Mouse (Mus musculus) hindbrain, embryonic 15.5 days (tissue): Measurements from ENCODE around the gene Acad8. TPM values are rescaled to one million over a fixed set of nuclear protein-coding genes. Genes with fewer than 3 reads are reported as not detected.

ENCODE experiments used
- ATAC-seq: fragments of 200-750 bp; cut with Nextera tagmentation; 2 replicates; pipeline ENCODE4 v1.8.0; 2017; ENCODE audit warnings: low read depth, moderate number of reproducible peaks, moderate TSS enrichment; ENCODE audit not compliant: low FRiP score
- H3K27ac ChIP-seq: fragments of 300-500 bp; sonication (generic); replicated peaks from 2 replicates; pipeline ENCODE4 v1.5.1; 2015; ENCODE audit warnings: mild to moderate bottlenecking, inconsistent platforms
- H3K27me3 ChIP-seq: fragments of 300-500 bp; sonication (generic); 2 replicates; pipeline ENCODE4 v1.6.1; 2015; ENCODE audit warnings: control low read depth, inconsistent platforms
- H3K36me3 ChIP-seq: fragments of 300-500 bp; sonication (generic); 2 replicates; pipeline ENCODE4 v1.6.1; 2015; ENCODE audit warnings: control low read depth, inconsistent platforms
- H3K4me1 ChIP-seq: fragments of 300-500 bp; sonication (generic); replicated peaks from 2 replicates; pipeline ENCODE4 v1.6.1; 2015; ENCODE audit warnings: control low read depth, inconsistent platforms
- H3K4me2 ChIP-seq: fragments of 300-500 bp; sonication (generic); 2 replicates; pipeline ENCODE4 v1.6.1; 2015; ENCODE audit warnings: moderate library complexity, mild to moderate bottlenecking, inconsistent platforms
- H3K4me3 ChIP-seq: fragments of 300-500 bp; sonication (generic); 2 replicates; pipeline ENCODE4 v1.5.1; 2015; ENCODE audit warnings: mild to moderate bottlenecking, inconsistent platforms
- H3K9ac ChIP-seq: fragments of 300-500 bp; sonication (generic); 2 replicates; pipeline ENCODE4 v1.6.1; 2015; ENCODE audit warnings: inconsistent platforms
- H3K9me3 ChIP-seq: fragments of 300-500 bp; sonication (generic); 2 replicates; pipeline ENCODE4 v1.6.1; 2016; ENCODE audit warnings: control low read depth, inconsistent platforms
- WGBS: fragments of 180-500 bp; shearing (Covaris S2); methylation state at CpG from one replicate; pipeline ENCODE4 v1.1.7; 2015; 5-methylcytosine and 5-hydroxymethylcytosine counted together
- polyA plus RNA-seq: library from polyadenylated mRNA; unstranded; fragments of >200 nt; fragmentation: Nextera tagmentation; extraction: Ambion mirVana; gene quantifications from 2 replicates; pipeline ENCODE4 v1.2.1, GENCODE M21; 2015

Acad8 gene
- polyA plus RNA-seq, 1 experiment from 2014 or later = 41.7 TPM

DNA sequence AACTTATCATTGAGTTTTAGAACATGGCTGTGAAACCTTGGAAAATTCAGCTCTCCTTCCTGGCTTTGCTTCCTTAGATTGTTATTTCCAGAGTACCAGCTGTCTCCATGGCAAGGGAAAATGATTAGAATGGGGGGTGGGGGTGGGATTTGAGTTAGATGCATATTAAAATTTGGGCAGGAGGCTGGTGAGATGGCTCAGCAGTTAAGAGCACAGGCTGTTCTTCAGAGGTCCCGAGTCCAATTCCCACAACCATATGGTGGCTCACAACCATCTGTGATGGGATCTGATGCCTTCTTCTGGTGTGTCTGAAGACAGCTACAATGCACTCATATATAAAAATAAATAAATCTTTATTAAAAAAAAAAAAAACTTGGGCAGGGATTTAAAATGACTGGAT lies 6.6 kb upstream of the Acad8 start:
- Histone ChIP-seq H3K9me3 (no peaks in the 10 kb centered on the region), H3K27ac (no peak overlapping the region), H3K4me3 (no peak overlapping the region), H3K9ac (no peak overlapping the region), H3K4me2 (no peak overlapping the region), H3K27me3 (no peaks in the 10 kb centered on the region), H3K36me3 (peaks cover 73% of the 10 kb centered on the region), H3K4me1 (peaks cover 10% of the 10 kb centered on the region)
- 60% methylated on average over 1 of the region's 1 CpGs for WGBS
- no peak for ATAC-seq

DNA sequence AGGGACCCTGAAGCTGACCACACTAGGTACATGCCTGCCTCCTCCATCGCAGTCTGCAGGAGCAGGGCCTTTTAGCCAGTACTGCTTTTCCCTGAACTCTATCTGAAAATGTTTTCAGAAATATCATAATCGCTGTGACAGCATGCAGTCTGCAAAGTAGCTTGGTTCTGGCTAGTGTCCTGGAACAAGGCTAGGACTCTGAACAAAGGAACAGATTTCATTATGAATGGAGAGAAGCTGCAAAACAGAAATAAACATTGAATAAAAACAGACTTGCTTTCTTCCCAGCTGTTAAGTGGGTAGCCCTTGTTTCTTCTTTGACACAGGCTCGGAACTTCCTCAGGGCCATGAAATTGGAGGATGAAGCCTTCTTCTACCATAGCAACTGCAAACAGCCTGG lies 5.9 kb upstream of the Acad8 start:
- Histone ChIP-seq H3K36me3 (peaks cover 68% of the 10 kb centered on the region), H3K4me3 (no peak overlapping the region), H3K4me2 (no peak overlapping the region), H3K9ac (no peak overlapping the region), H3K4me1 (peaks cover 17% of the 10 kb centered on the region), H3K27ac (0 out of 2 replicates have a peak overlapping the region, but pooled peaks have one; percentile 31), H3K27me3 (no peaks in the 10 kb centered on the region), H3K9me3 (no peaks in the 10 kb centered on the region)
- ATAC-seq = no peak
- WGBS = 82% methylated on average over 3 of the region's 3 CpGs

DNA sequence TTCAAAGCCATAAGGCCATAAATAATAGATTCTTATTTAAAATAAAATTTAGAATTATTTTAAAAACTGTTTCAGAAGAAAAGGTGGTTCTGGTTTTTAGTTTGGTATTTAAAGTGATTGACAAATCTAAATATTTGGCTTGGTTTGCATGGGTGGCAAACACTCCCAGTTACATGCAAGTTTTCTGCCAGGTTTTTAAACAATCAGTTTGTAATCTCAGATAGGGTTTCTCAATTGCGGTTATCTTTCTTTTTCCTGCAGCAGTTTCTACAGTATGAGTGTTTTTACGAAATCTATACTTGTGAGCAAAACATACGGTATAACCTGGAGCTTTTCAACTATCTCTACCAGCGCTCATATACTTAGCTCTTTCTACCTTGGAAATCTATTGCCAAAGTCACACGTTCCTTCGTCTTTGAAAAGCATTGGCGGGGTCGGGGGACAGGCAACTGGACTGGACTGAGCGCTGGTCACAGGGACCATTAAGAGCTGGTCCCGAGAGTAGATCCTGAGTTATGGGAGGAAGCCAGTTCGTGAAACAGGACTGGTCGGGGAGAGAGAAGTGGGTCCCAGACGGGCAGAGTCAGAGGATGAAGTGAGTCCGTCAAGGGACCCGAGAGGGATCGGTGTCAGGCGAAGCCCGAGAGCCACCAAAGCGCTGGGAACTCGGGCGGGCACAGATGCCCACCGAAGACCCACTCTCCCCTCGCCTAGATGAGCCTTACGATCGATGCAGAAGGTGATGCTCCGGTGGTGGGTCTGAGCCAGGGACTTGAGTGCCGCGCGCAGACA lies 501 bp downstream of the Acad8 start:
- peak overlapping the region; percentile 79 for H3K4me2 ChIP-seq
- H3K36me3 ChIP-seq = peaks cover 11% of the 10 kb centered on the region
- H3K27me3 ChIP-seq = no peaks in the 10 kb centered on the region
- H3K27ac ChIP-seq = peak overlapping the region; percentile 74
- peak; percentile 81 for ATAC-seq
- H3K4me3 ChIP-seq = peak overlapping the region; percentile 70
- peak overlapping the region; percentile 82 for H3K9ac ChIP-seq
- no peaks in the 10 kb centered on the region for H3K9me3 ChIP-seq
- WGBS = 3% methylated on average over 29 of the region's 29 CpGs
- H3K4me1 ChIP-seq = peaks cover 30% of the 10 kb centered on the region

GRCm38 (mm10) chr9:26997501-26997900 lies 1.9 kb downstream of the Acad8 start:
- Histone ChIP-seq H3K4me3 (no peak overlapping the region), H3K9me3 (no peaks in the 10 kb centered on the region), H3K4me1 (peaks cover 30% of the 10 kb centered on the region), H3K4me2 (no peak overlapping the region), H3K36me3 (no peaks in the 10 kb centered on the region), H3K27me3 (no peaks in the 10 kb centered on the region), H3K27ac (no peak overlapping the region), H3K9ac (no peak overlapping the region)
- 92% methylated on average over 2 of the region's 2 CpGs for WGBS
- no peak for ATAC-seq

- H3K27me3 ChIP-seq = no peaks in the 10 kb centered on the region
- H3K9ac ChIP-seq = no peak overlapping the region
- no peaks in the 10 kb centered on the region for H3K9me3 ChIP-seq
- ATAC-seq = no peak
- H3K4me2 ChIP-seq = no peak overlapping the region
- H3K27ac ChIP-seq = no peak overlapping the region
- H3K4me1 ChIP-seq = peaks cover 30% of the 10 kb centered on the region
- WGBS = 90% methylated on average over 3 of the region's 3 CpGs
- H3K4me3 ChIP-seq = no peak overlapping the region
- H3K36me3 ChIP-seq = 0 out of 2 replicates have a peak, but pooled peaks cover 3% of the 10 kb centered on the region
Observed at GRCm38 (mm10) chr9:26997062-26997461, 2.3 kb downstream of the Acad8 start.

GRCm38 (mm10) chr9:26993900-26994299 lies 5.5 kb downstream of the Acad8 start:
- no peak overlapping the region for H3K9ac ChIP-seq
- no peaks in the 10 kb centered on the region for H3K9me3 ChIP-seq
- H3K4me3 ChIP-seq = no peak overlapping the region
- peaks cover 8% of the 10 kb centered on the region for H3K4me1 ChIP-seq
- H3K36me3 ChIP-seq = peaks cover 22% of the 10 kb centered on the region
- no peak for ATAC-seq
- 77% methylated on average over 3 of the region's 3 CpGs for WGBS
- H3K27me3 ChIP-seq = no peaks in the 10 kb centered on the region
- H3K27ac ChIP-seq = no peak overlapping the region
- no peak overlapping the region for H3K4me2 ChIP-seq

- Histone ChIP-seq H3K27ac (no peak overlapping the region), H3K9me3 (no peaks in the 10 kb centered on the region), H3K4me2 (no peak overlapping the region), H3K4me3 (no peak overlapping the region), H3K9ac (no peak overlapping the region), H3K27me3 (no peaks in the 10 kb centered on the region), H3K36me3 (peaks cover 27% of the 10 kb centered on the region), H3K4me1 (peaks cover 2% of the 10 kb centered on the region)
- WGBS = 95% methylated on average over 10 of the region's 10 CpGs
- no peak for ATAC-seq
Observed at GRCm38 (mm10) chr9:26993118-26993517, 6.2 kb downstream of the Acad8 start.

- WGBS = 95% methylated on average over 4 of the region's 4 CpGs
- no peaks in the 10 kb centered on the region for H3K27me3 ChIP-seq
- H3K9ac ChIP-seq = no peak overlapping the region
- no peaks in the 10 kb centered on the region for H3K4me1 ChIP-seq
- H3K36me3 ChIP-seq = peaks cover 42% of the 10 kb centered on the region
- H3K4me2 ChIP-seq = no peak overlapping the region
- no peak overlapping the region for H3K4me3 ChIP-seq
- no peak for ATAC-seq
- no peak overlapping the region for H3K27ac ChIP-seq
- no peaks in the 10 kb centered on the region for H3K9me3 ChIP-seq
Observed at GRCm38 (mm10) chr9:26990181-26990580, 9.2 kb downstream of the Acad8 start.

DNA sequence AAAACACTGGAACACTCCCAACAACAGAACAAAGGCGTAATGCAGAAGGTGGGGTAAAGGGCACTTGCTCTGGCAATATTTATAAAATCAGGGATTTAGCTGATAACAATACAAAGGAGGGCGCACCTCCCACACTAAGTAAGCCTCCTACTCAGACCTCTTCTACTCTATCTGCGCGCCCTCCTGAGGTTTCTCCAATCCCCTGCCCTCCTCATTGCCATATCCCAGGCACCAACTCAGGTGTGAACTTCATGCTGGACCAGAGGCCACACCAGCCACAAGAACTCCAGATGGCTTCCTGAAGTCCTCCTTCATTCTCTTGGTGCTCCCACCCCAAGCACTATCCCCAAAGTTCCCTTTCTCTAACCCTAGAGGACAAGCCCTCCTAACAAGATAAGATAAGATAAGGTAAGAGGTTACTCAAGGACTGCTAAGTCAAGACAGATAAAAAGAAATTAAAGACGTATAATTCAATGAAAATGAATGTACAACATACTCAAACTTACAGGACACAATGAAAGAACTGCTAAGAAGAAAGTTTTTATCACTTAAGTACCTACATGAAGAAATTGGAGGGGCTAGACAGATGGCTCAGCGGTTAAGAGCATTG lies 13.6 kb downstream of the Acad8 start:
- H3K4me3 ChIP-seq = no peak overlapping the region
- H3K9me3 ChIP-seq = no peaks in the 10 kb centered on the region
- H3K27me3 ChIP-seq = no peaks in the 10 kb centered on the region
- peaks cover 54% of the 10 kb centered on the region for H3K36me3 ChIP-seq
- no peak overlapping the region for H3K4me2 ChIP-seq
- no peaks in the 10 kb centered on the region for H3K4me1 ChIP-seq
- 98% methylated on average over 6 of the region's 6 CpGs for WGBS
- no peak overlapping the region for H3K9ac ChIP-seq
- ATAC-seq = no peak
- H3K27ac ChIP-seq = no peak overlapping the region

GRCm38 (mm10) chr9:26985090-26985613 lies 14.2 kb downstream of the Acad8 start:
- Histone ChIP-seq H3K9ac (no peak overlapping the region), H3K36me3 (peaks cover 55% of the 10 kb centered on the region), H3K9me3 (no peaks in the 10 kb centered on the region), H3K27me3 (no peaks in the 10 kb centered on the region), H3K4me3 (no peak overlapping the region), H3K27ac (no peak overlapping the region), H3K4me1 (no peaks in the 10 kb centered on the region), H3K4me2 (no peak overlapping the region)
- no peak for ATAC-seq
- 96% methylated on average over 2 of the region's 2 CpGs for WGBS

DNA sequence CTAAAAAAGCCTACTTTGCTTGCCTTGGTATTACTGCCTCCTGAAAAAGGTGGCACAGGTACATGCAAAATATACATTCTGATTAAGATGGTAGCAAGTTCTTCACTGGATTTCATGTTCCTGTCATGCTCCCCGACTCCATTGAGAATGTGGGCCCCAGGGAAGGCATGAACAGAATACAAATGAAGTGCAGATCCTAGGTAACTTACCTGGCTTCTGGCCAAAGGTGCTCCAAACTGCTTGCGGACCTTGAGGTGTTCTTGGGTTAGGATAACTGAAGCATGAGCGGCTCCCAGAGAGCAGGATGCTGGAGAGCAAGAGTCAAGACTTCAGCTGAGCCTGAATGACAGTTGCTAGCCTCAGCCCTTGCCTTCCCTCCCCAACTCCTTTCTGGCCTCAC lies 20.6 kb downstream of the Acad8 start:
- ATAC-seq = no peak
- Histone ChIP-seq H3K27ac (no peak overlapping the region), H3K4me1 (no peaks in the 10 kb centered on the region), H3K4me3 (no peak overlapping the region), H3K9me3 (no peaks in the 10 kb centered on the region), H3K9ac (no peak overlapping the region), H3K27me3 (no peaks in the 10 kb centered on the region), H3K36me3 (peaks cover 41% of the 10 kb centered on the region), H3K4me2 (no peak overlapping the region)
- WGBS = 94% methylated on average over 3 of the region's 3 CpGs

DNA sequence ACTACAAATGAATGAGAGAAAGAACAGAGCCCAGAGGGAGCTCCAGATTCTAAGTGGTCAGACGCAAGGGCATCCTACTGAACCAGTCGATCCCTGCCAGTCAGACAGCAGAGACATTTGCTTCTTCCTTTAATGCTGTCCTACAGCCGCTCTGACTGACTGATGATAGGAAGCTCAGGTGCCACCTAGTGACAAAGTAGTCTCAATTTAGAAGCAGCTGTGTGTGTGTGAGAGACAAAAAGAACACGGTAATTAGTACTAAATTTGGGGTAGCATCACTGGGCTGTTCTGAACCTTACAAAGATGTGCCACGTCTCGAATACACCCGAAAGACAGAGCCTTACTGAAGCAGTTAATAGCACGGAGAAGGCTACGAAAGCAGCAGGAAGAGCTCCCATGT lies 21.6 kb downstream of the Acad8 start:
- Histone ChIP-seq H3K27ac (no peak overlapping the region), H3K4me3 (no peak overlapping the region), H3K9me3 (no peaks in the 10 kb centered on the region), H3K9ac (no peak overlapping the region), H3K27me3 (no peaks in the 10 kb centered on the region), H3K36me3 (peaks cover 42% of the 10 kb centered on the region), H3K4me1 (no peaks in the 10 kb centered on the region), H3K4me2 (no peak overlapping the region)
- ATAC-seq = no peak
- WGBS = 90% methylated on average over 9 of the region's 9 CpGs
